Mouse (Mus musculus) midbrain, embryonic 10.5 days (tissue): Measurements from ENCODE around the gene Dnase1. TPM values are rescaled to one million over a fixed set of nuclear protein-coding genes. Genes with fewer than 3 reads are reported as not detected.
"Not testable (repeated sequence)": the region's sequence is repeated elsewhere in the genome, so short reads cannot be mapped to it uniquely, and the experiment has no call there.

Source experiments
- DNase-seq: peaks from one replicate; pipeline ENCODE4 v3.0.0-alpha.2; 2017; ENCODE audit warnings: low spot score
- H3K27ac ChIP-seq: fragments of 300-500 bp; sonication (generic); replicated peaks from 2 replicates; pipeline ENCODE4 v1.5.1; 2016; ENCODE audit warnings: mild to moderate bottlenecking
- H3K27me3 ChIP-seq: fragments of 300-500 bp; sonication (generic); 2 replicates; pipeline ENCODE4 v1.6.1; 2016; ENCODE audit warnings: low read depth, mild to moderate bottlenecking; ENCODE audit not compliant: poor library complexity, severe bottlenecking
- H3K36me3 ChIP-seq: fragments of 300-500 bp; sonication (generic); 2 replicates; pipeline ENCODE4 v1.6.1; 2016; ENCODE audit warnings: mild to moderate bottlenecking, moderate library complexity
- H3K4me1 ChIP-seq: fragments of 300-500 bp; sonication (generic); 2 replicates; pipeline ENCODE4 v1.6.1; 2016
- H3K4me3 ChIP-seq: fragments of 300-500 bp; sonication (generic); 2 replicates; pipeline ENCODE4 v1.5.1; 2016; ENCODE audit warnings: mild to moderate bottlenecking, moderate library complexity
- H3K9me3 ChIP-seq: fragments of 300-500 bp; sonication (generic); replicated peaks from 2 replicates; pipeline ENCODE4 v1.6.1; 2016; ENCODE audit warnings: mild to moderate bottlenecking
- WGBS: fragments of 180-500 bp; shearing (Covaris S2); methylation state at CpG from one replicate; pipeline ENCODE4 v1.1.7; 2016; 5-methylcytosine and 5-hydroxymethylcytosine counted together
- polyA plus RNA-seq: library from polyadenylated mRNA; unstranded; fragments of >200 nt; fragmentation: Nextera tagmentation; extraction: Ambion mirVana; gene quantifications from 2 replicates; pipeline ENCODE4 v1.2.1, GENCODE M21; 2016

Dnase1 gene
- polyA plus RNA-seq, 1 experiment from 2014 or later = 5.3 TPM

GRCm38 (mm10) chr16:4064945-4065344 lies 28.2 kb downstream of the Dnase1 start:
- H3K9me3 ChIP-seq = no peaks in the 10 kb centered on the region
- H3K27ac ChIP-seq = no peak overlapping the region
- no peaks in the 10 kb centered on the region for H3K4me1 ChIP-seq
- H3K4me3 ChIP-seq = no peak overlapping the region
- peaks cover 86% of the 10 kb centered on the region for H3K36me3 ChIP-seq
- WGBS = 93% methylated on average over 4 of the region's 4 CpGs
- no peak for DNase-seq
- no peaks in the 10 kb centered on the region for H3K27me3 ChIP-seq

- 64% methylated on average over 8 of the region's 8 CpGs for WGBS
- no peak overlapping the region for H3K4me3 ChIP-seq
- H3K9me3 ChIP-seq = no peaks in the 10 kb centered on the region
- peak; percentile 34 for DNase-seq
- no peaks in the 10 kb centered on the region for H3K4me1 ChIP-seq
- no peak overlapping the region for H3K27ac ChIP-seq
- no peaks in the 10 kb centered on the region for H3K27me3 ChIP-seq
- H3K36me3 ChIP-seq = peaks cover 54% of the 10 kb centered on the region
Measured at GRCm38 (mm10) chr16:4068588-4068987, 31.8 kb downstream of the Dnase1 start.

GRCm38 (mm10) chr16:4074297-4074696 lies 37.6 kb downstream of the Dnase1 start:
- Histone ChIP-seq H3K27me3 (no peaks in the 10 kb centered on the region), H3K36me3 (0 out of 2 replicates have a peak, but pooled peaks cover 8% of the 10 kb centered on the region), H3K9me3 (no peaks in the 10 kb centered on the region), H3K27ac (no peak overlapping the region), H3K4me1 (peaks cover 17% of the 10 kb centered on the region), H3K4me3 (no peak overlapping the region)
- WGBS = 79% methylated on average over 6 of the region's 6 CpGs
- DNase-seq = no peak

GRCm38 (mm10) chr16:4074836-4075235 lies 38.1 kb downstream of the Dnase1 start:
- no peak overlapping the region for H3K27ac ChIP-seq
- DNase-seq = no peak
- H3K27me3 ChIP-seq = no peaks in the 10 kb centered on the region
- H3K4me1 ChIP-seq = peaks cover 17% of the 10 kb centered on the region
- H3K9me3 ChIP-seq = no peaks in the 10 kb centered on the region
- WGBS = 87% methylated on average over 3 of the region's 3 CpGs
- H3K36me3 ChIP-seq = 0 out of 2 replicates have a peak, but pooled peaks cover 8% of the 10 kb centered on the region
- no peak overlapping the region for H3K4me3 ChIP-seq

- Histone ChIP-seq H3K27me3 (no peaks in the 10 kb centered on the region), H3K4me3 (peak within 1 kb of the TSS; percentile 97), H3K4me1 (peaks cover 17% of the 10 kb centered on the region), H3K36me3 (peaks cover 15% of the 10 kb centered on the region), H3K27ac (peak within 1 kb of the TSS; percentile 90), H3K9me3 (no peaks in the 10 kb centered on the region)
- under 1% methylated on average over 58 of the region's 58 CpGs for WGBS
- peak; percentile 92 for DNase-seq
Measured at GRCm38 (mm10) chr16:4077384-4078061, 40.8 kb downstream of the Dnase1 start, which contains the start of gene Trap1. Gene Trap1, minus strand, starts transcription at chr16:4077827.

GRCm38 (mm10) chr16:4078302-4078701 lies 41.6 kb downstream of the Dnase1 start:
- WGBS = 81% methylated on average over 10 of the region's 10 CpGs
- not testable (repeated sequence) for DNase-seq, H3K27me3 ChIP-seq, H3K27ac ChIP-seq, H3K9me3 ChIP-seq
- H3K4me3 ChIP-seq = peak overlapping the region; percentile 97
- H3K4me1 ChIP-seq = peaks cover 17% of the 10 kb centered on the region
- peaks cover 21% of the 10 kb centered on the region for H3K36me3 ChIP-seq

- H3K27ac ChIP-seq = no peak overlapping the region
- peaks cover 27% of the 10 kb centered on the region for H3K36me3 ChIP-seq
- no peak overlapping the region for H3K4me3 ChIP-seq
- 88% methylated on average over 1 of the region's 1 CpGs for WGBS
- peaks cover 17% of the 10 kb centered on the region for H3K4me1 ChIP-seq
- no peak for DNase-seq
- no peaks in the 10 kb centered on the region for H3K9me3 ChIP-seq
- no peaks in the 10 kb centered on the region for H3K27me3 ChIP-seq
Measured at GRCm38 (mm10) chr16:4079656-4080055, 42.9 kb downstream of the Dnase1 start.

- WGBS = 76% methylated on average over 3 of the region's 3 CpGs
- not testable (repeated sequence) for DNase-seq, H3K9me3 ChIP-seq, H3K27ac ChIP-seq, H3K4me3 ChIP-seq, H3K27me3 ChIP-seq
- peaks cover 16% of the 10 kb centered on the region for H3K4me1 ChIP-seq
- peaks cover 35% of the 10 kb centered on the region for H3K36me3 ChIP-seq
Measured at GRCm38 (mm10) chr16:4080419-4080818, 43.7 kb downstream of the Dnase1 start.

- 93% methylated on average over 7 of the region's 7 CpGs for WGBS
- no peaks in the 10 kb centered on the region for H3K27me3 ChIP-seq
- peaks cover 81% of the 10 kb centered on the region for H3K36me3 ChIP-seq
- DNase-seq = no peak
- no peak overlapping the region for H3K27ac ChIP-seq
- no peaks in the 10 kb centered on the region for H3K4me1 ChIP-seq
- H3K4me3 ChIP-seq = no peak overlapping the region
- no peaks in the 10 kb centered on the region for H3K9me3 ChIP-seq
Measured at GRCm38 (mm10) chr16:4085051-4085450, 48.3 kb downstream of the Dnase1 start.

- Histone ChIP-seq H3K9me3 (no peaks in the 10 kb centered on the region), H3K4me3 (no peak overlapping the region), H3K27me3 (no peaks in the 10 kb centered on the region), H3K4me1 (no peaks in the 10 kb centered on the region), H3K27ac (no peak overlapping the region), H3K36me3 (peaks cover 90% of the 10 kb centered on the region)
- WGBS = 93% methylated on average over 9 of the region's 9 CpGs
- DNase-seq = no peak
Measured at GRCm38 (mm10) chr16:4085851-4086387, 49.2 kb downstream of the Dnase1 start.

GRCm38 (mm10) chr16:4087214-4087913 lies 50.6 kb downstream of the Dnase1 start:
- H3K4me3 ChIP-seq = no peak overlapping the region
- H3K36me3 ChIP-seq = peaks cover 97% of the 10 kb centered on the region
- DNase-seq = no peak
- WGBS = 97% methylated on average over 8 of the region's 8 CpGs
- H3K9me3 ChIP-seq = no peaks in the 10 kb centered on the region
- H3K27me3 ChIP-seq = no peaks in the 10 kb centered on the region
- H3K27ac ChIP-seq = no peak overlapping the region
- H3K4me1 ChIP-seq = no peaks in the 10 kb centered on the region
